Mouse (Mus musculus): Measurements from ENCODE around the gene Diras1.
"Not testable (repeated sequence)": the region's sequence is repeated elsewhere in the genome, so short reads cannot be mapped to it uniquely, and the experiment has no call there.

Diras1 gene

DNA sequence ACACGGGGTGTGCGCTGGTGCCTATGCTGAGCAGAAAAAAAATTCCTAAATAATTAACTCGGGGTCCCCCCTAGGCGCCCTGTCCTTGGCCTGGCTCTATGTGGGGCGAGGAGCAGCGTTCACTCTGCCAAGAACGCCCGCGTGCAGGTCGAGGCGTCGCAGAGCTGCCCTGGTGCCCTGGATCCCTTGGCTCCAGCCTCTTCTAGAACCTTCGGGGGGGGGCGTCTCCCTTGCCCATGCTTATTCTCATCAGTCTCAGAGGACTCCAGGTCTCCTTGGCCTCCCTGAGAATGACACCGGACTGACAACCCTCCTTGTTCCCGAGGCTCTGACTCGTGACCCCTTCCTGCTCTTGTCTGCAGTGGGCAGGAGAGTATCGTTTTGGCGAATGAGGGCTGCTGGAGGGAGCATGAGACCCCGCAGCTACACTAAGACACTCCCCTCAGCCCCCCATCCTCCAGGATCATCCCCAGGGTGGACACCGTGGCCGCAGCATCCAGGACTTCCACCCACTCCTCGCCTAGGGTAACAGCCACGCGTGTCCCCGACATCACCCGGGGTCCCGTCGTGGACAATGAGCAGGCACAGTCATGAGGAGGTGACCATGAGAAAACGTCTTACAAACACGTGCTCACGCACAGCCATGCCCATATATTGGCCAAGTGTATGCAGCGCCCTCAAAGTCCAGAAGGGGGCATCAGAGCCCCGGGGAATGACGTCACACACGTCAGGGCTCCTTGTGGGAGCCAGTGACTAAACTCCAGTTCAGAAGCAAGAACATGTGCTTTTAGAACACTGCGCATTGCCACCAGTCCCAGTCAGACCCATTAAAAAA is 25.9 kb downstream of the Diras1 start:
- peak; percentile 82 to 91 for DNase-seq (ENCODE audit: low read depth in 2 of 2, low spot score in 2 of 2)

DNA sequence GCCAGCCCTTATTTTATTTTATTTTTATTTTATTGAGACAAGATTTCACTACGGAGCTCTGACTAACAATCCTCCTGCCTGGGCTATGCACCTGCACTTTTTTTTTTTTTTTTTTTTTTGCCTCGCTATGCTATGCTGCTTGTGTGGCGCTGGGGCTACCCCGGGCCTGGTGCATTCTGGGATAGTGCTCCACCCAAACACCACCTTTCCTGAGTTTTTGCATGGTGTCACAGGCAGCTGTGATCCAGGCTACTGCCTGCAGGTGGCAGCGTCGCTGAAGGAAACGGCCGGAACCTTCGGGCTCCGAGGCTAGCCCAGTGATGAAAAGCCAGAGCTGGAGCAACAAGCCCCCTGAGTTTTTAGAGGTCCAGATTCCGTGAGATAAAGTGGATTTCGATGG is 26.7 kb downstream of the Diras1 start:
- DNase-seq (ENCODE audit: low read depth in 2 of 2, low spot score in 2 of 2), result no peak

GRCm38 (mm10) chr10:80998021-80998420 is 27.4 kb downstream of the Diras1 start:
- DNase-seq (ENCODE audit: low read depth in 2 of 2, low spot score in 2 of 2), result no peak

DNA sequence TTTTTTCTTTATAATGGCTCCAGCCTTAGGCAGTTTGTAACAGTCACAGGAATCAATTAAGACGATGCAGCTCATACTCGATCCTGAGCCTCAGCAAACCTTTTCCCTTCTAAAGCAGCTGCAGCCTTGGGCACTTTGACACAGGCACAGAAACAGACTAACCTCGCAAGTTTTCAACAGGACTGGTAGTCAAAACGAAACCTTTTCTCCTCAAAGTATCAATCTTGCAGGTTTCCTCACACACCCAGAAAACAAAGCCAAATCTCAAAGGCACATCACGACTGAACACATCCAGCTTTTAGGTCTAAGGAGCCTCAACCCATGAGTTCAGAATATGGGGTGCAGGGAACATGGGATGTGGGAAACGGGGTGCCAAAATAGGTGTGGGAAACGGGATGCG is 28.1 kb downstream of the Diras1 start:
- DNase-seq (ENCODE audit: low read depth in 2 of 2, low spot score in 2 of 2), result no peak

- no peak for DNase-seq (ENCODE audit: low read depth in 2 of 2, low spot score in 2 of 2)
Observed at GRCm38 (mm10) chr10:80996501-80996900, 29.0 kb downstream of the Diras1 start.

DNA sequence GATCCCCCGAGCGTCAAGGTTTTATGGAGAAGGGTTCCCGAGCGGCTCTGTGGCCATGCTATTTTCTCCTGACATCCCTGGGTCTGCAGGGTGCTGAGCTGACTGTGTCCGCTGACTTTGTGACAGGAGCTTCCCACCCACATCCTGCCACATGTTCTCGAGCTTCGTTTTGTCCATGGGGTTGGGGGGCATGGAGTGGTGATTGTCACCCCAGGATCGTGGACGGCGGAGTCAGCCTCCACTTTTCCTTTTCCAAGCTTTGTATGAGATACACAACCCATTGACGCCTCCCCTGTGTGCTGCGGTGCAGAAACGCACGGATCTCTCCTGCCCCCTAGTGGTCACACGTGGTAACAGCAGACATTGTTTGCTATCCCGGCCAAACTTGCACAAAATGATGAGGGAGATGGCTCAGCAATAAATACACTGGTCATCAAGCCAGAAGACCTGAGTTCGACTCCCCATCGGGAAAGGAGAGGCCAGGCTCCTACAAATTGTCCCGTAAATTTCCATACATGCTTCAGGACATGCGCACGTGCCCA is 30.3 kb downstream of the Diras1 start:
- DNase-seq (ENCODE audit: low read depth in 2 of 2, low spot score in 2 of 2), result peak; percentile 73 to 81

DNA sequence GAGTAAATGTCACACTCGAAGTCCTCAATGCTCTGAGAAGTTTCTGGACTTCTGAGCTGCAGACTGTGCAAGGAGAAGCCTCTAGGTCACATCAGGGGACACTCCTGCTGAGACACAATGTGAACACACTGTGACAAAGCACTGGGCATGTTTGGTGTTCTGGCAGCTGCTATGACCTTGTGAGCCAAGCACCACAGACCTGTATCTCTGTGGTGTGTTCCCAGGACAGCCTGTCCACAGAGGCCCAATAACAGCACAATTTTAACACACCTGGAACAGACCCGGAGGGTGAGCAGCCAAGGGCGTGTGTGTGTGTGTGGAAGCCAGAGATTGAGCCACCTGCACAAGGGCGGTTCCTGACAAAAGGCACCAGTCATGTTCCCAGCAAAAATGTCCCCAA is 30.8 kb downstream of the Diras1 start:
- DNase-seq (ENCODE audit: low read depth in 2 of 2, low spot score in 2 of 2), result no peak

DNA sequence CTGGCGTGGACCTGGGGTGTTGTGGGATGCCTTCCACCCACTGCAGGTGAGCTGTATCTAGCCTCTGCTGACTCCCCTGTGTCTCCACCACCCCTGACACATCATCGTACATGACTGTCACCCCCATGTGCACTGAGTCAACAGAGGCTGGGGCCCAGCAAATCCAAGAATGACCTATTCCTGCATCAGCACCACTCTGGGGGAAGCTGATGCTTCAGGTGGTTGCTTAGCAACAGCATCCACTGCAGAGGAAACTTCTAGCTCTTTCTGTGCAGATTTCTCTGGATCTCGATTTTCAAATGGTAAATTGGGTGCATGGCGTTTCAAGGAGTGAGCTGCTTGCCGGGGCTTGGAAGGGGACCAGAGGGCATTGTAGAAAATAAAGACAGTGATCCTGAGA is 32.2 kb downstream of the Diras1 start:
- no peak for DNase-seq (ENCODE audit: low read depth in 2 of 2, low spot score in 2 of 2)

DNA sequence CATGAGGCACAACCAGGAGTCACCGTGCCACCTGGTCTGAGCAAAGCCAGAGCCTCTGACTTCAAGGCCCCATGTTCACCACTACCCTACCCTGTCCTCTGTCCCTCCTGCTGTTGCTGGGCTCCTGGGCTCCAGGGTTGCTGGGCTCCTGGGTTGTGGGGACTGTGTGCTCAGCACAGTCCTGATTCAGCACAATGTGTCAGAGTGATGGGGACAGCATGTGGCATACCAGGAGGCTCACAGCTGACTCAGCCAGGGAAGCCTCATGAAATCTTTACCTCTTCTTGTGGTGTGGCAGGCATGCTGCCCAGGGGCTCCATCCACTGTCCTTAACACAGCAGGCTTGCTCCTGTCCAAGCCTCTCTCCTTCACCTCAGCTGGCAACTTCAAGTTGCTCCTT is 33.5 kb downstream of the Diras1 start:
- no peak for DNase-seq (ENCODE audit: low read depth in 2 of 2, low spot score in 2 of 2)

GRCm38 (mm10) chr10:80991007-80991406 is 34.5 kb downstream of the Diras1 start:
- DNase-seq (ENCODE audit: low read depth in 2 of 2, low spot score in 2 of 2), result peak in 1 of 2 experiments; percentile 37

DNA sequence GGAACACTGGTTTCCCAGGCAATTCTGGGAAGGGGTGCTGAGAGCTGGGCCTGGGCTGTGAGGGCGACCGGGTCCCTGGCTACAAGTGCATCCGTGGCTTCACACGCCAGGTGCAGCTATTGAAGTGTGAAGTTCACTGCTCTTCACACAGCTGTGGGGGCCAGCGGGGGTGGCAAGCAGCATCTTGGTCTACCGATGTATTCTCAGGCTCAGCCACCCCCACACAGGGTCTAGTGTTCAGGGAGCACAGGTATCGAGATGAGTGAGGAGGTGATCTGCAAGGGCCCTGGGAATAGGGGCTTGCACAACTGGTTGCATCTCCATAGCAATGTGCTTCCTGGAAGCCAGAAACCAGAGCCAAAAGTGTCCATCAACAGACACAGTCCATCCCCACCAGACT is 35.1 kb downstream of the Diras1 start:
- no peak for DNase-seq (ENCODE audit: low read depth in 2 of 2, low spot score in 2 of 2)

- not testable (repeated sequence) for DNase-seq (ENCODE audit: low read depth in 2 of 2, low spot score in 2 of 2)
Observed at GRCm38 (mm10) chr10:80989854-80990253, 35.6 kb downstream of the Diras1 start.

- DNase-seq (ENCODE audit: low read depth in 2 of 2, low spot score in 2 of 2), result peak in 1 of 2 experiments; percentile 25
Observed at GRCm38 (mm10) chr10:80989446-80989845, 36.0 kb downstream of the Diras1 start.

GRCm38 (mm10) chr10:80987709-80988441 is 37.6 kb downstream of the Diras1 start:
- DNase-seq (ENCODE audit: low read depth in 2 of 2, low spot score in 2 of 2), result peak; percentile 61 to 70

DNA sequence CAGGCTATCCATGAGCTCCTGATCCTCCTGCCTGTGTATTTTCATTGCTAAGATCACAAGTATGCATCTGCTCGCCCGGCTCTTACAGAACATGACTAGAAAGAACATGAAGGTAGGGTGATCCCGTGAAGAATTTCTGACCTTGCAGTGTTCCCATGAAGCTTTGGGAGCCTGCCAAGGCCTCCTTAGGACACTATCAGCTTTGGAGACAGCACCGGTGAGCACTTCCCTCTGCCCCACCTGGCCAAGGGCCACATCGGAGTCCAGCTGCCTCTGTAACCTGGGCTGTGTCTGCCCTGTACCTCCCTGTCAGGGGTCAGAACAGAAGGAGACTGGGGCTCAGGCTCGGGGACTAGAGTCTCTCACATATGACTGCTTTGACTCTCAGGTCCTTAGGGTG is 38.7 kb downstream of the Diras1 start:
- no peak for DNase-seq (ENCODE audit: low read depth in 2 of 2, low spot score in 2 of 2)

DNA sequence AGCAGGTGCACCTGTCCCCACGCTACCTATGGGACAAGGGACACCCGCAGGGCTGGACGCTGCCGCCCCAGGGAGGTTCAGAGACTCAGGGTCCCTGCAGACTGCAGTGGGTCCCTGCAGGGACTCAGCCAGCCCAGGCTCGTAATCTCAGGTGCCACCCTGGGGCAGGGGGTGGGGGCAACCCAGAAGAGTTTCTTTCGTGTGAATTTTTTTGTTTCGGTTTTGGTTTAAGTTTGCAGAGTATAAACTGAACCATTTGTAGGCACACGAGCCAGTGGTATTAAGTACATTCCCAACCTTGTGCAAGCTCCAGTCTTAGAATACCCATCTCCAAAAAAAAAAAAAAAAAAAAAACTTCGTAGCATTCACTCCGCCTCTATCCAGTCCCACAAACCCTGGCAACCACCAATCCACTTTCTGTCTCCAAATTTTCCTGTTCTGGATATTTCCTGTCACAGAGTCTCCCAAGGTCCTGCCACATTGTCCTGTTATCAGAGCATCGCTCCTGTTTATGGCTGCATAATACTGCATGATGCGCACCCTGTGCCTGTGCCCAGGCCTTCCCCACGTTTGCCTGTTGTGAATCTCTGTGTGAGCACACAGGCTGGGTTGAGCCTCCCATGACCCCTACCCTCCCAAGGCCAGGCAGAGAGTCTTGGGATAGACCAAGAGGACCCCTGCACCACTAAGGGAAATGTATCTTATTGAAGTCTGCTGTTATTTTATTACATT is 39.3 kb downstream of the Diras1 start:
- DNase-seq (ENCODE audit: low read depth in 2 of 2, low spot score in 2 of 2), result no peak

DNA sequence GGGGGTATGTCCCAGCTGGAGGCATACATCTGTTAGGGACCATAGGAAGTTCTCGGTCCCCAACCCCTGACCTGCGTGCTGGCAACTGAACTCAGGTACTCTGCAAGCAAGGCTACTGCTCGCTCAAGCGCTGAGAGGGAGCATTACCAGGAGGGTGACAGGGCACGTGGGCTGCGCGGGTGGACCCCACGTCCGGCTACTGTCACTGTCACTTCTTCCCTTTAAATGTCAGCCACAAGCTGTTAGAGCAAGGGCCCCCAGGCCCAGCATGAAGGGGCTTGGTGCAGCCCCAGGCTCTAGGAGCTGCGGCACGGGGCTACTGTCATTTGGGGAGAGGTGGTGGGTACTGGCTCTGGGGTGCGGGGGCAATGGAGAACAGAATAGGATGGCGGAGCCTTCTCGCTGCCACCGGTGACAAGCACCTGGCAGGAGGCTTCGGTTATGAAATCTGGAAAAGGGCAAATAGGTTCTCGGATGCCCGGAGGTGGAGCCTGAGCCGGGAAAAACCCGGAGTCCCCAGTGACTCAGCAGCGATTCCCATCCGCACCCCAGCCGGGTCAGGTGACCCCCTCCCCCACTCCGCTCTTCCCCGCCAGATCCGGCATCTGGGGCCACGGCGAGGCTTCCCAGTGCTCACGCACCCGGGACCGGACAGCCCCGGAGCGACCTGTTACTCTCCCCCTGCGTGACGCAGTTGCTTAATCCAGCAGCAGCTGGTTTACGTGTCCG is 40.1 kb downstream of the Diras1 start:
- DNase-seq (ENCODE audit: low read depth in 2 of 2, low spot score in 2 of 2), result peak in 1 of 2 experiments; percentile 29

DNA sequence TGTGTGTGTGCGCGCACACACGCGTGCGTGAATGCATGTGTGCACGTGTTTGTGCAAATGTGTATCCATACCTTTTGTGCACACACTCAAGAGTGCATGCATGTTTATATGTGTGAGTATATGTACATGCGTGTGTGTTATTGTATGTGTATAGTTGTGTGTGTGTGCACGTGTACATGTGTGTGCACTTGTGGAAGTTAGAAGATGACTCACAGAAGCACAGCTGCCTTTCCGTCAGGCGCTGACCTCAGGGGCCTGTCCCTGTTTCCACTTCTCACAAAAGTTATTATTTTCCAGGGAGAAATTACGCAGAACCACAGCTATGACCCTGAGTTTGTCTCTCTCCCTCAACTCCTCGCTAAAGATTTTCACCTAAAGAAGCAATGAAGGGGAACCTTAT is 41.2 kb downstream of the Diras1 start:
- DNase-seq (ENCODE audit: low read depth in 2 of 2, low spot score in 2 of 2), result no peak

DNA sequence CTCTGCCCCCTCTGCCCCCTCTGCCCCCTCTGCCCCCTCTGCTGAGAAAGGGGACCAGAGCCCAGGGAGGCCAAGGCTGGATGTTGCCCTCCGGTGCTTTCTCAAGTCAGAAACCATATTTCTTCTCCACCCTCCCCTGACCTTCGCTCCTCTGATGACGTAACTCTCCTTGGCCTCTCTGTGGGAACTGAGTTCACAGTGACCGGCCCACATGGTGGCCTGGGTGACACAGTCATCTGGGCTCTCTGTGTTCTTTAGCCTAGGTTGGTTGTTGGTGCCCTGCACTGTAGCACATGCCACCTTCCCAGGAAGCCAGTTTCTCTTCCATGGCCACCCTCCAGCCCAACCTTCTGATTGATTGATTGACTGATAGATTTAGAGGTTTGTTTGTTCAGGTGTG is 43.1 kb downstream of the Diras1 start:
- DNase-seq (ENCODE audit: low read depth in 2 of 2, low spot score in 2 of 2), result no peak

- no peak for DNase-seq (ENCODE audit: low read depth in 2 of 2, low spot score in 2 of 2)
Observed at GRCm38 (mm10) chr10:80981564-80982112, 43.8 kb downstream of the Diras1 start.
